Mouse (Mus musculus): ENCODE measurements around the gene Angel2. TPM values are rescaled to one million over a fixed set of nuclear protein-coding genes. Genes with fewer than 3 reads are reported as not detected.
"Not testable (repeated sequence)": the region's sequence is repeated elsewhere in the genome, so short reads cannot be mapped to it uniquely, and the experiment has no call there.

The Angel2 gene
- polyA plus RNA-seq (2014; fragmentation: Nextera tagmentation; extraction: Ambion mirVana), result 65.5 and 65.7 TPM in 2 replicates

DNA sequence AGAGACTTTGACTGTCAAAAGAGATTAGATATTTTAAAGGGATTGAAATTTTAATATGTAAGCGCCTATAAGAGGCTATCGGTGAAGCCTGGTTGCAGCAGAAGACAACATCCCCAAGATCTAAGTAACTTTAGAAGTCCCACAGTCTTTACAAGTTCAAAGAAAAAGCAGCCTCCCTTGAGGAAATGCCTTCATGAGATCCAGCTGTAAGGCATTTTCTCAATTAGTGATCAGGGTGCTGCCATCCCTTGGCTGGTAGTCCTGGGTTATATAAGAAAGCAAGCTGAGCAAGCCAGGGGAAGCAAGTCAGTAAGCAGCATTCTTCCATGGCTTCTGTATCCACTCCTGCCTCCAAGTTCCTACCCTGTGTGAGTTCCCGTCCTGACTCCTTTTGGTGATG, at the start of gene Angel2:
Gene Angel2 (plus strand): TSS at position 301 of the 400 bp plus-strand sequence.
- not testable (repeated sequence) for H3K4me1 ChIP-seq (ENCODE audit: control insufficient read depth, insufficient read depth, low read length); H3K36me3 ChIP-seq (ENCODE audit: control insufficient read depth, insufficient read depth, low read length); H3K27me3 ChIP-seq (ENCODE audit: control insufficient read depth, insufficient read depth, low read length); H3K9me3 ChIP-seq (ENCODE audit: control insufficient read depth, low read length); H3K9ac ChIP-seq (ENCODE audit: low read length); DNase-seq (ENCODE audit: low spot score, missing footprints); H3K4me3 ChIP-seq (ENCODE audit: low read depth, low read length); H3K27ac ChIP-seq (ENCODE audit: low read depth, low read length); H3K4me2 ChIP-seq; ATAC-seq (ENCODE audit: low FRiP score)
- 78% methylated on average over 3 of the region's 3 CpGs for WGBS

DNA sequence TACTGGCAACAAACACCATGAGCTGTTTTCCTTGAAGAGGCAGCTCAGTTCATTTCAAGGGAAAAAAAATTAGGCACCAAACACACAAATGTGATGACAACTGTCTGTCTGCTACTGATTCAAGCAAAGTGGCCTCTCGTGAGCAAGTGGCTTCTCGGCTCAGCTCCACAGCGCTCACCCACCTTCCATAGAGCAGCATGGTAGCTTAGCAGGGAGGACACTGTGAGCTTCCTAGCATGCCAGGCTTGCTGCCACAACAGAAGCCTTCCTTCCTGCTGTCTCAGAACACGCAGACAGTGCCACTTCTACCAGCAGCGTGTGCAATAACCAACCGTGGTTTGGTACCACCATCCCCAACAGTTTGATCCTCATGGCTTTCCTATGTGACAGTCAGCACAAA, 49.2 kb upstream of the Angel2 start:
- WGBS, result 91% methylated on average over 6 of the region's 6 CpGs
- ATAC-seq (ENCODE audit: low FRiP score) (no peak), DNase-seq (ENCODE audit: low spot score, missing footprints) (no peak)
- Histone ChIP-seq H3K4me3 (ENCODE audit: low read depth, low read length) (no peak overlapping the region), H3K9me3 (ENCODE audit: control insufficient read depth, low read length) (no peaks in the 10 kb centered on the region), H3K27ac (ENCODE audit: low read depth, low read length) (no peak overlapping the region), H3K9ac (ENCODE audit: low read length) (no peak overlapping the region), H3K4me1 (ENCODE audit: control insufficient read depth, insufficient read depth, low read length) (no peaks in the 10 kb centered on the region), H3K27me3 (ENCODE audit: control insufficient read depth, insufficient read depth, low read length) (no peaks in the 10 kb centered on the region), H3K36me3 (ENCODE audit: control insufficient read depth, insufficient read depth, low read length) (peaks cover 7% of the 10 kb centered on the region; the same call in 1 of the 2 replicates), H3K4me2 (no peak overlapping the region)

GRCm38 (mm10) chr1:190880638-190881037, 44.3 kb upstream of the Angel2 start:
- Histone ChIP-seq H3K36me3 (ENCODE audit: control insufficient read depth, insufficient read depth, low read length) (peaks cover 4% of the 10 kb centered on the region; the same call in 1 of the 2 replicates), H3K4me2 (no peak overlapping the region), H3K27ac (ENCODE audit: low read depth, low read length) (no peak overlapping the region), H3K4me3 (ENCODE audit: low read depth, low read length) (no peak overlapping the region), H3K27me3 (ENCODE audit: control insufficient read depth, insufficient read depth, low read length) (no peaks in the 10 kb centered on the region), H3K9ac (ENCODE audit: low read length) (no peak overlapping the region), H3K9me3 (ENCODE audit: control insufficient read depth, low read length) (no peaks in the 10 kb centered on the region), H3K4me1 (ENCODE audit: control insufficient read depth, insufficient read depth, low read length) (no peaks in the 10 kb centered on the region)
- ATAC-seq (ENCODE audit: low FRiP score), result no peak
- DNase-seq (ENCODE audit: low spot score, missing footprints), result no peak
- 86% methylated on average over 6 of the region's 6 CpGs for WGBS

DNA sequence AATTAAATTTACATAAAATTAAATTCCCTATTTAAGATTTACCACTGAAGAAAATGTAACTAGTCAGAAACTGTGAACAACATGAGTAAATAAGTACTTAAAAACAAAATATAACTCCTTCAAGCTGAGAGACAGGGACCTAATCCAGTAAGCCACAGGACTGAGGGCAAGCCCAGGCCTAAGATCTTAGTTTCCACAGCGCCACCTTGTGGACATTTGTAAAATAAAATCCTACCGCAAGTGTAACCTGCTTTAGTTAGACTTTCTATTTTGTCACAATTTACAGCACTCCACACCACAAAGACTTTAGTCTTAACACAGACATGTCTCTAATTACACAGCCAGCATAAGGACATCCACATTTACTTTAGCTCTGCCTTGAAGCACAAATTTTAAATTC, 43.5 kb upstream of the Angel2 start:
- Histone ChIP-seq H3K27ac (ENCODE audit: low read depth, low read length) (no peak overlapping the region), H3K9me3 (ENCODE audit: control insufficient read depth, low read length) (no peaks in the 10 kb centered on the region), H3K4me3 (ENCODE audit: low read depth, low read length) (no peak overlapping the region), H3K4me2 (no peak overlapping the region), H3K36me3 (ENCODE audit: control insufficient read depth, insufficient read depth, low read length) (peaks cover 4% of the 10 kb centered on the region; the same call in 1 of the 2 replicates), H3K27me3 (ENCODE audit: control insufficient read depth, insufficient read depth, low read length) (no peaks in the 10 kb centered on the region), H3K9ac (ENCODE audit: low read length) (no peak overlapping the region), H3K4me1 (ENCODE audit: control insufficient read depth, insufficient read depth, low read length) (no peaks in the 10 kb centered on the region)
- 0 out of 2 replicates have a peak, but pooled peaks have one; percentile 42 for ATAC-seq (ENCODE audit: low FRiP score)
- peak; percentile 96 for DNase-seq (ENCODE audit: low spot score, missing footprints)
- 3% methylated on average over 2 of the region's 2 CpGs for WGBS

- DNase-seq (ENCODE audit: low spot score, missing footprints), result no peak
- no peaks in the 10 kb centered on the region for H3K27me3 ChIP-seq (ENCODE audit: control insufficient read depth, insufficient read depth, low read length)
- WGBS, result 92% methylated on average over 4 of the region's 4 CpGs
- H3K27ac ChIP-seq (ENCODE audit: low read depth, low read length), result no peak overlapping the region
- H3K9ac ChIP-seq (ENCODE audit: low read length), result no peak overlapping the region
- H3K36me3 ChIP-seq (ENCODE audit: control insufficient read depth, insufficient read depth, low read length), result no peaks in the 10 kb centered on the region; the same call in 1 of the 2 replicates
- no peaks in the 10 kb centered on the region for H3K9me3 ChIP-seq (ENCODE audit: control insufficient read depth, low read length)
- no peaks in the 10 kb centered on the region for H3K4me1 ChIP-seq (ENCODE audit: control insufficient read depth, insufficient read depth, low read length)
- H3K4me3 ChIP-seq (ENCODE audit: low read depth, low read length), result no peak overlapping the region
- no peak for ATAC-seq (ENCODE audit: low FRiP score)
- no peak overlapping the region for H3K4me2 ChIP-seq
Observed at GRCm38 (mm10) chr1:190886014-190886413, 38.9 kb upstream of the Angel2 start.

- no peak overlapping the region for H3K4me2 ChIP-seq
- no peaks in the 10 kb centered on the region for H3K4me1 ChIP-seq (ENCODE audit: control insufficient read depth, insufficient read depth, low read length)
- no peak overlapping the region for H3K9ac ChIP-seq (ENCODE audit: low read length)
- no peaks in the 10 kb centered on the region; the same call in none of the 2 replicates for H3K36me3 ChIP-seq (ENCODE audit: control insufficient read depth, insufficient read depth, low read length)
- DNase-seq (ENCODE audit: low spot score, missing footprints) (no peak), ATAC-seq (ENCODE audit: low FRiP score) (no peak)
- no peaks in the 10 kb centered on the region for H3K27me3 ChIP-seq (ENCODE audit: control insufficient read depth, insufficient read depth, low read length)
- WGBS, result 87% methylated on average over 2 of the region's 2 CpGs
- no peak overlapping the region for H3K4me3 ChIP-seq (ENCODE audit: low read depth, low read length)
- H3K27ac ChIP-seq (ENCODE audit: low read depth, low read length), result no peak overlapping the region
- no peaks in the 10 kb centered on the region for H3K9me3 ChIP-seq (ENCODE audit: control insufficient read depth, low read length)
Observed at GRCm38 (mm10) chr1:190888031-190888430, 36.9 kb upstream of the Angel2 start.

DNA sequence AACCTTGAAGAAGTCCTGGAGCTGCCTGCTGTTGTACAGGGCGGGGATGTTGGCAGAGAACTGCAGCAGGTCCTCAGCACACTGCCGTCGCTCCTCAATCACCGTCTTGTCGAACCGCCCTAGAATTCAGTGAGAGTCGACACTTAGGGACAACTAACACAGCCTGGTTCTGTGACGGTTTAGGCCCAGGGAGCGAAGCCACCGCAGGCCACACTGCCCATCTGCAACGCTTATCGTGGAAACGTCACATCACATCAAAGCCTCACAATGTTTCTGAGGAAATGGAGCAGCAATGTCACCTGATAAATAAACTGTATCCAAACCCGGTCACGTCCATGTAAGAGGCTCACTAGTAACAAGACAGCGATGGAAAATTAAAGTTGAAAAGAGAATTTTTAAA, 36.3 kb upstream of the Angel2 start:
- 95% methylated on average over 16 of the region's 16 CpGs for WGBS
- DNase-seq (ENCODE audit: low spot score, missing footprints) (no peak), ATAC-seq (ENCODE audit: low FRiP score) (no peak)
- H3K4me1 ChIP-seq (ENCODE audit: control insufficient read depth, insufficient read depth, low read length), result no peaks in the 10 kb centered on the region
- H3K27ac ChIP-seq (ENCODE audit: low read depth, low read length), result no peak overlapping the region
- H3K4me3 ChIP-seq (ENCODE audit: low read depth, low read length), result no peak overlapping the region
- H3K36me3 ChIP-seq (ENCODE audit: control insufficient read depth, insufficient read depth, low read length), result no peaks in the 10 kb centered on the region; the same call in none of the 2 replicates
- no peaks in the 10 kb centered on the region for H3K27me3 ChIP-seq (ENCODE audit: control insufficient read depth, insufficient read depth, low read length)
- H3K9me3 ChIP-seq (ENCODE audit: control insufficient read depth, low read length), result no peaks in the 10 kb centered on the region
- H3K9ac ChIP-seq (ENCODE audit: low read length), result no peak overlapping the region
- H3K4me2 ChIP-seq, result no peak overlapping the region

- Histone ChIP-seq H3K9me3 (ENCODE audit: control insufficient read depth, low read length) (no peaks in the 10 kb centered on the region), H3K4me2 (no peak overlapping the region), H3K4me3 (ENCODE audit: low read depth, low read length) (no peak overlapping the region), H3K36me3 (ENCODE audit: control insufficient read depth, insufficient read depth, low read length) (peaks cover 2% of the 10 kb centered on the region), H3K27me3 (ENCODE audit: control insufficient read depth, insufficient read depth, low read length) (no peaks in the 10 kb centered on the region), H3K9ac (ENCODE audit: low read length) (no peak overlapping the region), H3K27ac (ENCODE audit: low read depth, low read length) (no peak overlapping the region), H3K4me1 (ENCODE audit: control insufficient read depth, insufficient read depth, low read length) (no peaks in the 10 kb centered on the region)
- ATAC-seq (ENCODE audit: low FRiP score) (no peak), DNase-seq (ENCODE audit: low spot score, missing footprints) (no peak)
- 85% methylated on average over 6 of the region's 6 CpGs for WGBS
Observed at GRCm38 (mm10) chr1:190893559-190894167, 31.2 kb upstream of the Angel2 start.

DNA sequence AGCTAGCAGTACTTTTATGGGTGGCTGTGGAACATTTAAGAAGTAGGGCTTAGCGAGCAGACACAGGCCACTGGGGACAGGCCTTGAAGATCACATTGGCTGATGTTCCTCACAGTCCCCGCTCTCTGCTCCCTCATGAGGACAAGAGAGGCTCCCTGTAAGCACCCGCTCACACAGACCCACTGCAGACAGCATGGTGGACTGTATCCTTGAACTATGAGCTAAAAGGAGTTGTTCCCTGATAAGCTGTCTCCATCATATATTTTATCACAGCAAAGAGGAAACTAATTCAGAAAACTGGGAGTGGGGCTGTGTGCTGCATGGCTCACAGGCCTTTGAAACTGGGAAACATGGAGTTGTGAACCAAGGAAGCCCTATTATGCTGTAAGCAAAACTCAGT, 26.7 kb upstream of the Angel2 start:
- Histone ChIP-seq H3K36me3 (ENCODE audit: control insufficient read depth, insufficient read depth, low read length) (peaks cover 2% of the 10 kb centered on the region; the same call in 1 of the 2 replicates), H3K27me3 (ENCODE audit: control insufficient read depth, insufficient read depth, low read length) (no peaks in the 10 kb centered on the region), H3K27ac (ENCODE audit: low read depth, low read length) (no peak overlapping the region), H3K4me3 (ENCODE audit: low read depth, low read length) (no peak overlapping the region), H3K4me1 (ENCODE audit: control insufficient read depth, insufficient read depth, low read length) (no peaks in the 10 kb centered on the region), H3K9ac (ENCODE audit: low read length) (no peak overlapping the region), H3K4me2 (no peak overlapping the region), H3K9me3 (ENCODE audit: control insufficient read depth, low read length) (no peaks in the 10 kb centered on the region)
- 92% methylated on average over 3 of the region's 3 CpGs for WGBS
- DNase-seq (ENCODE audit: low spot score, missing footprints), result no peak
- ATAC-seq (ENCODE audit: low FRiP score), result no peak
